Mouse (Mus musculus): Measurements from ENCODE around the gene BC028528. TPM values are rescaled to one million over a fixed set of nuclear protein-coding genes. Genes with fewer than 3 reads are reported as not detected.
"Not testable (repeated sequence)": the region's sequence is repeated elsewhere in the genome, so short reads cannot be mapped to it uniquely, and the experiment has no call there.

The BC028528 gene
- polyA plus RNA-seq, 1 experiment from 2014 or later = 8.5 TPM

- peaks cover 26% of the 10 kb centered on the region for H3K4me1 ChIP-seq (ENCODE audit: control insufficient read depth, insufficient read depth, low read length)
- H3K4me3 ChIP-seq (ENCODE audit: low read depth, low read length) = no peak overlapping the region
- DNase-seq (ENCODE audit: low spot score, missing footprints) (no peak), ATAC-seq (ENCODE audit: low FRiP score) (no peak)
- H3K4me2 ChIP-seq = no peak overlapping the region
- 70% methylated on average over 9 of the region's 9 CpGs for WGBS
- H3K36me3 ChIP-seq (ENCODE audit: control insufficient read depth, insufficient read depth, low read length) = no peaks in the 10 kb centered on the region
- no peak overlapping the region; the same call in 1 of the 2 replicates for H3K9ac ChIP-seq (ENCODE audit: low read length)
- no peaks in the 10 kb centered on the region for H3K27me3 ChIP-seq (ENCODE audit: control insufficient read depth, insufficient read depth, low read length)
- no peak overlapping the region for H3K27ac ChIP-seq (ENCODE audit: low read depth, low read length)
- no peaks in the 10 kb centered on the region for H3K9me3 ChIP-seq (ENCODE audit: control insufficient read depth, low read length)
Observed at GRCm38 (mm10) chr3:95901616-95902372, 10.0 kb upstream of the BC028528 start.

- no peak overlapping the region for H3K27ac ChIP-seq (ENCODE audit: low read depth, low read length)
- DNase-seq (ENCODE audit: low spot score, missing footprints) = no peak
- WGBS = 75% methylated on average over 13 of the region's 13 CpGs
- H3K27me3 ChIP-seq (ENCODE audit: control insufficient read depth, insufficient read depth, low read length) = no peaks in the 10 kb centered on the region
- H3K4me1 ChIP-seq (ENCODE audit: control insufficient read depth, insufficient read depth, low read length) = peaks cover 20% of the 10 kb centered on the region
- H3K4me2 ChIP-seq = no peak overlapping the region
- ATAC-seq (ENCODE audit: low FRiP score) = no peak
- no peaks in the 10 kb centered on the region for H3K36me3 ChIP-seq (ENCODE audit: control insufficient read depth, insufficient read depth, low read length)
- H3K4me3 ChIP-seq (ENCODE audit: low read depth, low read length) = no peak overlapping the region
- no peaks in the 10 kb centered on the region for H3K9me3 ChIP-seq (ENCODE audit: control insufficient read depth, low read length)
- no peak overlapping the region for H3K9ac ChIP-seq (ENCODE audit: low read length)
Observed at GRCm38 (mm10) chr3:95899800-95900524, 8.2 kb upstream of the BC028528 start.

- WGBS = 88% methylated on average over 7 of the region's 7 CpGs
- H3K36me3 ChIP-seq (ENCODE audit: control insufficient read depth, insufficient read depth, low read length); H3K9me3 ChIP-seq (ENCODE audit: control insufficient read depth, low read length); H3K4me3 ChIP-seq (ENCODE audit: low read depth, low read length); H3K9ac ChIP-seq (ENCODE audit: low read length); DNase-seq (ENCODE audit: low spot score, missing footprints); H3K27me3 ChIP-seq (ENCODE audit: control insufficient read depth, insufficient read depth, low read length); H3K4me2 ChIP-seq; ATAC-seq (ENCODE audit: low FRiP score); H3K27ac ChIP-seq (ENCODE audit: low read depth, low read length): not testable (repeated sequence)
- H3K4me1 ChIP-seq (ENCODE audit: control insufficient read depth, insufficient read depth, low read length) = peaks cover 12% of the 10 kb centered on the region
Observed at GRCm38 (mm10) chr3:95895501-95895900, 3.7 kb upstream of the BC028528 start.

DNA sequence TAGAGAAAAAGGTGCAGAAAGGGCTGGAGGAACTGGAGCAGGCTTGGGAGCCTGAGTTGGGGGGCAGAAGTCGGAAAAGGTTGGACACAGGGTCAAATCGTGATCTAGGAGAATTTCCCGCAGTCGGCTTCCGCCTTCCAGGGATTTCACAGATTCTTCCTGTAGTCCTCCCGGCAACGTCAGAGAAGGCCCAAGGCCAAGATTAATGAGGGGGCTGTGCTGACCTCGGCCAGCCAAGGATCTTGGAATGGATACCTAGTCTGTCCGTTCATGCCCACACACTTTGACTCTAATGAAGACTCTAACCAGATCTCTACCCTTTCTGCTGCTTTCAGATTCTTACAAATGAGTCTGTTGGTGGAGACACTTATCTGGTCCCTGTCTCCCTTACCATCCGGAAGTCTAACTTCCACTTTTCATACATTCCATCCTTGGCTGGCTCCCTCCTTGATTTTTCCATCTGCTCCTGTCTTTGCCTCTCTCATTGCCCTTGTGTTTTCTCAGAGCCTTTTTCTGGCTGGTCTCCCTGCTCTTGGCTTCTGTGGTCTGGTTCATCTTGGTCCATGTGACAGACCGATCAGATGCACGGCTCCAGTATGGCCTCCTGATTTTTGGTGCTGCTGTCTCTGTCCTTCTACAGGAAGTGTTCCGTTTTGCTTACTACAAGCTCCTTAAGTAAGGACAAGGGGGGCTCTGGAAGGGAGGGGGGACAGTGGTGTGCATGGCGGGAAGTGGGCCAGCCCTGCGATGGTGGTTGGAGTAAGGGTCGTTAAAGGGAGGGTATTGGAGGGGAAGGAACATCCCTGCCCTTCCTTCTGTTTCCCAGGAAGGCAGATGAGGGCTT lies 2.7 kb upstream of the BC028528 start:
- Histone ChIP-seq H3K27me3 (ENCODE audit: control insufficient read depth, insufficient read depth, low read length) (no peaks in the 10 kb centered on the region), H3K9ac (ENCODE audit: low read length) (peak overlapping the region; percentile 82), H3K4me2 (peak overlapping the region; percentile 91), H3K4me1 (ENCODE audit: control insufficient read depth, insufficient read depth, low read length) (peaks cover 12% of the 10 kb centered on the region), H3K9me3 (ENCODE audit: control insufficient read depth, low read length) (no peaks in the 10 kb centered on the region), H3K36me3 (ENCODE audit: control insufficient read depth, insufficient read depth, low read length) (no peaks in the 10 kb centered on the region), H3K4me3 (ENCODE audit: low read depth, low read length) (peak overlapping the region; percentile 68), H3K27ac (ENCODE audit: low read depth, low read length) (no peak overlapping the region)
- ATAC-seq (ENCODE audit: low FRiP score) (no peak), DNase-seq (ENCODE audit: low spot score, missing footprints) (peak; percentile 90)
- WGBS = 23% methylated on average over 16 of the region's 16 CpGs

GRCm38 (mm10) chr3:95893606-95894316 lies 2.0 kb upstream of the BC028528 start, which contains the start of gene Aph1a:
Gene Aph1a (plus strand): TSS chr3:95893969.
- H3K36me3 ChIP-seq (ENCODE audit: control insufficient read depth, insufficient read depth, low read length); H3K9me3 ChIP-seq (ENCODE audit: control insufficient read depth, low read length); H3K27me3 ChIP-seq (ENCODE audit: control insufficient read depth, insufficient read depth, low read length): not testable (repeated sequence)
- peak within 1 kb of the TSS; percentile 68 for H3K4me3 ChIP-seq (ENCODE audit: low read depth, low read length)
- peak; percentile 98 for DNase-seq (ENCODE audit: low spot score, missing footprints)
- peak within 1 kb of the TSS; percentile 82 for H3K9ac ChIP-seq (ENCODE audit: low read length)
- peaks cover 12% of the 10 kb centered on the region for H3K4me1 ChIP-seq (ENCODE audit: control insufficient read depth, insufficient read depth, low read length)
- peak within 1 kb of the TSS; percentile 91 for H3K4me2 ChIP-seq
- peak; percentile 99 for ATAC-seq (ENCODE audit: low FRiP score)
- H3K27ac ChIP-seq (ENCODE audit: low read depth, low read length) = peak within 1 kb of the TSS; percentile 21; the same call in 1 of the 2 replicates
- under 1% methylated on average over 24 of the region's 43 CpGs for WGBS

GRCm38 (mm10) chr3:95893126-95893525 lies 1.3 kb upstream of the BC028528 start:
- peak overlapping the region; percentile 64 for H3K9ac ChIP-seq (ENCODE audit: low read length)
- peaks cover 12% of the 10 kb centered on the region for H3K4me1 ChIP-seq (ENCODE audit: control insufficient read depth, insufficient read depth, low read length)
- peak overlapping the region; percentile 68; the same call in 1 of the 2 replicates for H3K4me3 ChIP-seq (ENCODE audit: low read depth, low read length)
- DNase-seq (ENCODE audit: low spot score, missing footprints) (no peak), ATAC-seq (ENCODE audit: low FRiP score) (0 out of 2 replicates have a peak, but pooled peaks have one; percentile 0)
- H3K27ac ChIP-seq (ENCODE audit: low read depth, low read length) = peak overlapping the region; percentile 21; the same call in 1 of the 2 replicates
- no peaks in the 10 kb centered on the region for H3K9me3 ChIP-seq (ENCODE audit: control insufficient read depth, low read length)
- WGBS = 25% methylated on average over 7 of the region's 7 CpGs
- H3K36me3 ChIP-seq (ENCODE audit: control insufficient read depth, insufficient read depth, low read length) = no peaks in the 10 kb centered on the region
- H3K4me2 ChIP-seq = peak overlapping the region; percentile 49
- no peaks in the 10 kb centered on the region for H3K27me3 ChIP-seq (ENCODE audit: control insufficient read depth, insufficient read depth, low read length)

DNA sequence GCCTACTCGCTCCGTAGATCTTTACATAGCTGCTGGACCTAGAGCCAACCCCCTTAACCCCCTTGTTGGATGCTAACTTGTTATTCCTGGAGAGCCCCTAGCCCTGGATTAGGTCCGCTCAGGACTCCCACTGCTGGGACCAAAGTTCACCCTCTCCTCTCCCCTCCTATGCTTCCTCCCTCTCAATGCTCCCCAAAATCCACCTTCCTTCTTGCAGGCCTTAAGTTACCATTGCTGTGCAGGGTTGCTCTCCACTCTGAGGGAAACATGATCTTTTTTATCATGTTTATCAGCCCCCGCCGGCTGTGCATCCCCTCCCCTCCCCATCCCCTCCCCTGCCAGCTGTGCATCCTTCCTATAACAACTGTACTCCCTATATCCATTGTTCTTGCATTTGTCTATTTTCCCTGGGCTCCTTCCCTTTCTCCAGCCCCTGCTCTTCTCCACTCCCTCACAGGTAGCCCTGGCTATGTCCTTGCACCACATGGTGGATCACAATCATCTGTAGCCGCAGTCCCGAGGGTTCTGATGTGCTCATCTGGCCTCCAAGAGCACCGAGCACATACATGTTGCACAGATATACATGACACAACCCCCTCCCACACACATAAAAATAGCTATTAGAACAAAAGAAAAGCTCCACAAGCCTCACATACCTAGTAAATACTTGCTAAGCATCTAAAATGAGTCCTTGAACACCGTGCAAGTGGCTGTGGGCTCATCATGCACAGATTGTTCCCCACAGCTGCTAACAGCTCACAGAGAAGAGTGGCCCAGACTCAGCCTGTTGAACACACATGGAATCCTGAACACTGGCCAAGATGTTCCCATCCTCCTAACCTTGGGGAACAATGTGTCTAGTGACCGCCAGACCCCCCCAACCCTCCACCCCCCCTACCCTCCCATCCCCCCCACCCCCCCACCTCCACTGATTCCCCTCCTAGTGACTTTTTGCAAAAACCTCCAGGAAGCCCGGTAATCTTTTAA lies 554 bp upstream of the BC028528 start:
- Histone ChIP-seq H3K4me3 (ENCODE audit: low read depth, low read length) (no peak overlapping the region), H3K4me2 (0 out of 2 replicates have a peak overlapping the region, but pooled peaks have one; percentile 49), H3K4me1 (ENCODE audit: control insufficient read depth, insufficient read depth, low read length) (peaks cover 12% of the 10 kb centered on the region), H3K27me3 (ENCODE audit: control insufficient read depth, insufficient read depth, low read length) (no peaks in the 10 kb centered on the region), H3K9me3 (ENCODE audit: control insufficient read depth, low read length) (no peaks in the 10 kb centered on the region), H3K27ac (ENCODE audit: low read depth, low read length) (no peak overlapping the region; the same call in 1 of the 2 replicates), H3K36me3 (ENCODE audit: control insufficient read depth, insufficient read depth, low read length) (no peaks in the 10 kb centered on the region), H3K9ac (ENCODE audit: low read length) (no peak overlapping the region)
- WGBS = 41% methylated on average over 11 of the region's 11 CpGs
- ATAC-seq (ENCODE audit: low FRiP score) = no peak
- DNase-seq (ENCODE audit: low spot score, missing footprints) = no peak

Data from midbrain, embryonic 11.5 days (tissue).